Mouse (Mus musculus) G1E-ER4 (cell line): ENCODE results near the gene Gck. TPM values are rescaled to one million over a fixed set of nuclear protein-coding genes. Genes with fewer than 3 reads are reported as not detected.

Source experiments
- GATA1 ChIP-seq: IDR thresholded peaks from one replicate; pipeline ENCODE4 v1.8.0; 2012; ENCODE audit warnings: low read length, inconsistent platforms
- polyA plus RNA-seq: library from polyadenylated mRNA; stranded (reverse); fragments of >175 nt; gene quantifications from 2 replicates; pipeline ENCODE4 v1.2.3, GENCODE M21; 2012

Gck gene
- polyA plus RNA-seq, 1 experiment = not detected

DNA sequence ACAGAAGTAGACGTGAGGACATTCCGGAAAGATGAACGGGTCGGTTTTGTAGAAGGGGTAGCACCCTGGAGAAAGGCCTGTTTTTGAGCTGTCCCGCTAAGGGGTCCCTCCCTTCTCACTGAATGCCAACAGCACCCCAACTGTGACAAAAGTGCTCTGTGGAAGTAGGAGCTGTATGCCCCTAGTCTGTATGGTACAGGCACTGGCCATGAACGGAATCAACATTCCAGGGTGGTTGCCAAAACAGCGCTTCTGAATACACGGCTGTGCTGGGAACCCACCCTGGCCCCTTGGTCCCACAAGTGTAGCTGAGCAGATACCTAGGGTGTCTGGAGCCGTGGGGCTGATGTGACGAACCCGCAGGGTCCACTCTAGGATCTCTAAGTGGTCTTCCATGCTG is 77.2 kb downstream of the Gck start:
- no peak for TF ChIP-seq GATA1

DNA sequence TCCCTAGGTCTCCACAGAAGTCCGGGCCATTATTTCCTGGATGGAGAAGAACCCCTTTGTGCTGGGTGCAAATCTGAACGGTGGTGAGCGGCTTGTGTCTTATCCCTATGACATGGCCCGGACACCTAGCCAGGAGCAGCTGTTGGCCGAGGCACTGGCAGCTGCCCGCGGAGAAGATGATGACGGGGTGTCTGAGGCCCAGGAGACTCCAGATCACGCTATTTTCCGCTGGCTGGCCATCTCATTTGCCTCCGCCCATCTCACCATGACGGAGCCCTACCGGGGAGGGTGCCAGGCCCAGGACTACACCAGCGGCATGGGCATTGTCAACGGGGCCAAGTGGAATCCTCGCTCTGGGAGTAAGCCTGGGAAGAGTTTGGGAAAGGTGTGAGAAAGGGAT is 79.8 kb downstream of the Gck start:
- TF ChIP-seq GATA1 = no peak

DNA sequence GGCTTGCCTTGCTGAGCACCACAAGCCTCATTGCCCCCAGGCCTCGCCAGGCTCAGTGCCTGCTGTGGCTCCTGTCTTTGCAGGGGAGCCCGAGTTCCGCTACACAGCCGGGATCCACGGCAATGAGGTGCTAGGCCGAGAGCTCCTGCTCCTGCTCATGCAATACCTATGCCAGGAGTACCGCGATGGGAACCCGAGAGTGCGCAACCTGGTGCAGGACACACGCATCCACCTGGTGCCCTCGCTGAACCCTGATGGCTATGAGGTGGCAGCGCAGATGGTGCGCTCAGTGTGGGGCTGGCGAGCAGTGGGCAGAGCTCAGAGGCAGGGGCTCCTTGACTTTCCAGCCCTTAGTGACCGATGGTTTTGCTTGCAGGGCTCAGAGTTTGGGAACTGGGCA is 80.5 kb downstream of the Gck start:
- no peak for TF ChIP-seq GATA1

DNA sequence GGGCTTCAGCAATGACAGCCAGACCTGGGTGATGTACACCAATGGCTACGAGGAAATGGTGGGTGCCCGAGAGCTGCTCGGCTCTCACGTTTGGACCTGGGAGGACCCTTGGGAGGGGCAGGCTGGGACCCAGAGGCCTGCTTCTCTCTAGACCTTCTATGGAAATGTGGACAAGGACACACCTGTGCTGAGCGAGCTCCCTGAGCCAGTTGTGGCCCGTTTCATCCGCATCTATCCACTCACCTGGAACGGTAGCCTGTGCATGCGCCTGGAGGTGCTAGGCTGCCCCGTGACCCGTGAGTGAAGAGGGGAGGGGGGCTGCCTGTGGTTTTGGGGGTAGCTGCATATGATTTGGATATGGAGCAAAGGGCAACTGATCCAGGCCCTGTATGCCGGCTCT is 81.6 kb downstream of the Gck start:
- TF ChIP-seq GATA1 = no peak

DNA sequence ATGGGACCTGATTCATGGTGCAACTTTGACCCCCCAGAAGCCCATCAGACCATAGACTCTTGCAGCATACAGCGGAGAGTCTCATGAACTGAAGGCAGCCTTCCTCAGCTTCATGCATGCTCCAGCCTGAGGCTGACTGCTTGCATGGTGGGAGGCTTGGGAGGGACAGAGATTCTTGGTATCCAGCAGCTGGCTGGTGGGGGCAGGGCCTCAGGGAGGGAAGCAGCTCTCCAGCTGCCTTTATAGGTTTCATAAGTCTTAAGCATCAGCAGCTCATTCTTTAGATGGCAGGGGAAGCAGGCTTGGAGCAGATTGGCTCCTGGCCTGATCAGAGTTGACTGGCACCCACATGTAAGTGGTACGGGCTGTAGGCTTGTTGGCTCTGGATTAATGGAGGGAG is 82.7 kb downstream of the Gck start:
- TF ChIP-seq GATA1 = no peak

DNA sequence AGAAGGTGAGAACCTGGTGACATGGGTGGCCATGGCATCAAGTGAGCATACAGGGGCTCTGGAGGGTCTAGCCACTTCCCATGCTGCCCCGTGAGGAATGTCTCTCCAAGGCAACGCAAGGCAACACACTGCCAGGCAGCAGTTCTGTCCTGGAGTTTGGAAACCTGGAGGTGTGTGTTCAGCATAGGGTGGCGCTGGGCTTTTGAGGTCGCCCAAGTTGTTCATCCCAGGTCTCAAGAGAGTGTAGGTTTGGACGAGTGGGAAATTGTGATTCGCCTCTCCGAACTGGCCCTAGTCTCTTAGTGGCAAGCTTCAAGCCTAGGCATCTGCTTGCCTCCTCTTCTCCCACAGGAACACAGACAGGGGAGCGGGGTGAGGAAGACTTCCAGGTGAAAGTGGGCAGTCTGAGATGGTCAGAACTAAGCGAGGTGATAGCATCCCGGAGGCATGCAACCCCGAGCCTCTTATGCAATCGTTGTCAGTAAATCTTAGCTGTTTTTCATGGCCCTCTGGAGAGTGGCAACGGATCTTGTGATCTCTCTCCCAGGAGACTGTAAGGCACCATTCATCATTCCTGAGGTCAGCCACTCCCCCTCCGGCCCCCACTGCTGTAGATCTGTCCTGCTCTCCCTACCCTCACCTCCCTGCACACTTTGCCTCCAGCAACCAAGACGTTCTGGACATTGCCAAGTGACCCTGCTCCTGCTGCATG is 87.3 kb downstream of the Gck start:
- no peak for TF ChIP-seq GATA1

DNA sequence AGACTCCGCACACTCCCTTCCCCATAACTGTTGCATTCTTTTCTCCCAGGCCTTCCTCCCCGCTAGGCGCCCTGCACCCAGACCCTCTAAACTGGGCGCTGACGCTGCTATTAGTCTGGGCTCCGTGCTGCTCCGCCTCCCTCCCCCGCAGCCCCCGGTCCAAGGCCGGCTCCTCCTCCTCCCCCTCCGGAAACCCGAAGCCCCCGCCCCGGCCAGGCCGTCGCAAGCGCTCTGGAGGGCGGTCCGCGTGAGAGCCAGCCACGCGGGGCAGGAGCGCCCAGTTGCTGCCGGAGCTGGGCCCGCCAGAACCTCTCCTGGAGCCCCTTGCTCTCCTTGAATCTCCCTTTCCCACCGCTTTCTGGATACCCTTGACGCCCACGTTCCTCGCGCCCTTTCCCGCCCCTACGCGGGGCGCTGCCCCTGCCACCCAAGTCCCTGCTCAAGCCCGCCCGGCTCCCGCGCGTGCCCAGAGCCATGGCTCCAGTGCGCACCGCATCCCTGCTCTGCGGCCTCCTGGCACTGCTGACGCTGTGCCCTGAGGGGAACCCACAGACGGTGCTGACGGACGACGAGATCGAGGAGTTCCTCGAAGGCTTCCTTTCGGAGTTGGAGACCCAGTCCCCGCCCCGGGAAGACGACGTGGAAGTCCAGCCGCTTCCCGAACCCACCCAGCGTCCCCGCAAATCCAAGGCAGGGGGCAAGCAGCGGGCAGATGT is 88.0 kb downstream of the Gck start, which contains the start of gene Aebp1:
Aebp1 (plus strand) TSS at position 270 of the 716 bp plus-strand sequence.
- no peak for TF ChIP-seq GATA1

DNA sequence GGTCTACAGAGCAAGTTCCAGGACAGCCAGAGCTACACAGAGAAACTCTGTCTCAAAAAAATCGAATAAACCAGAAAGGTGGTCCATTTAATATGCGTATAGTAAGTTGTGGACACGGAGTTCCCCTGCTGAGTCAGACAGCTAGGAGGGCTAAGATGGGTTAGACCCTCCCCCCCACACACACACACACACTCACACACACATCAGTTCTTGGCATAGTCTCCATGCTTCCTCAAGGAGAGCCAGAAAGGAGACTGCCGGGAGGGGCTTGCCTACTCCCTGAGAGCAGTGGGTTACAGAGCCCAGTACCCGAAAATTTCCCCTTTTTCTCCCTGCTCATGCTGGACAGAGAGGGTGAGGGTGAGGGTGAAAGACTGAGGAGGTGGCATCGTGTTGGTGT is 89.2 kb downstream of the Gck start:
- no peak for TF ChIP-seq GATA1

DNA sequence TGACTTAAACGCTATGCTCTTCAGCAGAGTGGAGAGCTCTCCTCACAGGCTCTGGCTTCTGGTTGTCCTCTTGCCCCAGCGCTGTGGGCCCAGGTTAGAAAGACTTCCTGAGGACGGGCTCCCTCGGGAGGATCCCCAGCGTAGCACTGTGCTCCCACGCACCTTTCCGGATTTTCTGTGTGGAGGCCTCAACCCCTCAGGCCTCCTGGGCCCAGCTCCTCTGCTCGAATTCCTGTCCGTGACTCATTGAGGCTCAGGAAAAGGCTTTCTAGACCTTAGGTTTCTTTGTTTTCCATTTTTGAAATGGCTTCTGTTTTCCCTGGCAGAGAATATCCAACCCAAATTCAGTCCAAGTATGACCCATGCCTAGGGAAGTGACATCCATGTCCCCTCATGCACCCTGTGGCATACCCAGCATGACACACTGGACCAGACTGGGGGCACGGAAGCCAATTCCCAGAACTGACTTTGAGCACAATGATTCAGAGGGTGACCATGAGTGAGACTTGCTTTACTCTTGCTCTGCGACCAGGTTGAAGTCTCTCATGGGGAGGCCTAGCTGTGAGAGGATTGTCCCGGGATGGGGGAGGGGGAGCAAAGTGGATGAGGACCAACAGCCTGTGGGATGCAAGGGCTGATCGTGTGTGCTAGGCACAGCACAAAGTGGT is 89.9 kb downstream of the Gck start:
- no peak for TF ChIP-seq GATA1

DNA sequence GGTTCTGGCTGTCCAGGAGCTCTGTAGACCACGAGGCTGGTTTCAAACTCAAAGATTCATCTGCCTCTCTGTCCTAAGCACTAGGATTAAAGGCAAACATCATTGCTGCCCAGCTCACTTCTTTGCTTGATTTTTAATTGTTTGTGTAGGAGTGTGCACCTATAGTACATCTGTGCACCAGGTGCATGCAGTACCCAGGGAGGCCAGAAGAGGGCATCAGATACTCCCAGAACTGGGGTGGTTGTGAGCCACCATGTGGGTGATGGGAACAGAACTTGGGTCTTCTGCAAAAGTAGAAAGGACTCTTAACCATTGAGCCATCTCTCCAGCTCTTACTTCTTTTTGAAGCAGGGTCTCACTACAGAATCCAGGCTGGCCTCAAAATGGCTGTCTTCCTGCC is 91.2 kb downstream of the Gck start:
- no peak for TF ChIP-seq GATA1

DNA sequence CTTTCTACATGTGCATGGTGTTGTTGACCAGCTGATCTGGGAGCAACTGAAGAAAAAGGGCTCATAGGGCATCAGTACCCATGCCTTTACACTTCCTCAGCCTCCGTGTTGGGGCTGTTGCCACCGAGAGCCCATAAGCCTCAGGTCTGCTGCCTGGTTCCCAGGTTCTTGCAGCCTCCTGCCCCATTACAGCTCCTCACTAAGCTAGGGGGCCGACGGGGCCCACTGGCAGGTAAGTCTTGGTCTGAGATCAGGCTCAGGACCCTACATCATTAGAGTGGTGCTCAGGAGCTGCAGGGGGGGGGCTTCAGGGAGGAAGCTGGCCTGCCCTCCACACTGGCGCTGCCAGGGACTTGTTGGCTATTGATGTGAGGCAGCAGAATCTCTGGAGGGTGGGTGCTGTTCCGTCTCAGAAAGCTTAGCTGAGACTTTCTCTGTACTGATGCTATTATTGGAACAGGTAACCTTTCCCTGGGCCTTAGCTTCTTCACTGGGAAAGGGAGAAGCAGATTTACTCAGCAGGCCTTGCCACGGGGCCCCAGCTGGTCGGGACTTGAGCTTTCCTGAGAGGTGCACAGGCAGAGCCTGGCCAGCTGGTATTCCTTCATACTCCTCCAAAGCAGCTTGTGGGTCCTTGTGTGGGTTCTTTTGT is 93.3 kb downstream of the Gck start:
- TF ChIP-seq GATA1 = no peak

DNA sequence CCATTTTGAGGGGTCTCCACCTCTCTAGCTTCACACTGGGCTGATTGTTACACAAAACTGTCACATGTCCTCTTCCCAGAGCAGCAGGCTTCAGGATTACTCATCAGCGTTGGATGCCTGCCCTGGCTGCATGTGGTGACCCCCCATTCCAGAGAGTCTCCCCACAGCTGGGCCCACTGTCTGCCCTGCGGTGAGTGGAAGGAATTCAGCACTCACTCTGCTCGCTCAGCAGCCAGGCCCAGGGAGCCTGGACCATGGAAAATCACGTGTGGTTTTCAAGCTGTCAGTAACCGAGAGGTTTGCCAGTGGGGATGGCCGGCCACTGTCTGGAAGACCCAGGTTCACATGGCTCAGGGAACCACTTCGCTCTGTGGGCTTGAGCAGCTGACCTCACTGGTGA is 94.0 kb downstream of the Gck start:
- TF ChIP-seq GATA1 = no peak

DNA sequence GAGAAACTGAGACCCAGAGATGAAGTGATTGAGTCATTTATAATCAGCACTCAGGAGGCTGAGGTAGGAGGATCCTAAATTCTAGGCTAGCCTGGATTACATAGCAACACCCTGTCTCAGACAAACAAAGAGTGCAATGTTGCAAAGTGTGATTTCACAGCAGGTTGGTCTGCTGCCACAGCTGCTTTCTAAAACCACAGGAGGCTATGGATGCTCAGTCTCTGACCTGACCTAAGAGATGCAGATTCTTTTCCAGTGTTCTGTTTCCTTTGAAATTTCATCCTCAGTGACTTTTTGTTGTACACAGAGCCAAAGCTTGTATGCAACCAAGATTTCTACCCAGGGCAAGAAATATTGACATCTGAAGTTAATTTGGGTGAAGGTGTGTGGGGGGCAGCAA is 94.4 kb downstream of the Gck start:
- TF ChIP-seq GATA1 = no peak

DNA sequence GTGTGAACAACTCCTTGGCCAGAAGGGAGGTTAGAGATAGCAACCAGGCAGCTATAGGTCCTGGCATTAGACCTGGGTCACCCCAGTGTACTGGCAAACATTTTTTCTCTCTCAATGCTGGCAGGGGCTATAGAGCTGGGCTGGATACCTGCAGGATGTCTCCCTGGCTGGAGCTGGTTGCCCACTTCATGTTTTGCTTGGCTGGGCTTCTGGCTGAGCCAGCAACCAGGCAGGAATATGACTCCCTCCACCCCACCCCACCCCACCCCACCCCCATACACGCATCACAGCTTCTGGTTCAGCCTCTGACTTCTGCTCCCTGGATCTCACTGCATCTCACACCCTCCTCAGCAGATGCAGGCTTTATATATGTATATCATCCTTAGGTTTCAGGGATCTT is 97.6 kb downstream of the Gck start:
- TF ChIP-seq GATA1 = no peak

DNA sequence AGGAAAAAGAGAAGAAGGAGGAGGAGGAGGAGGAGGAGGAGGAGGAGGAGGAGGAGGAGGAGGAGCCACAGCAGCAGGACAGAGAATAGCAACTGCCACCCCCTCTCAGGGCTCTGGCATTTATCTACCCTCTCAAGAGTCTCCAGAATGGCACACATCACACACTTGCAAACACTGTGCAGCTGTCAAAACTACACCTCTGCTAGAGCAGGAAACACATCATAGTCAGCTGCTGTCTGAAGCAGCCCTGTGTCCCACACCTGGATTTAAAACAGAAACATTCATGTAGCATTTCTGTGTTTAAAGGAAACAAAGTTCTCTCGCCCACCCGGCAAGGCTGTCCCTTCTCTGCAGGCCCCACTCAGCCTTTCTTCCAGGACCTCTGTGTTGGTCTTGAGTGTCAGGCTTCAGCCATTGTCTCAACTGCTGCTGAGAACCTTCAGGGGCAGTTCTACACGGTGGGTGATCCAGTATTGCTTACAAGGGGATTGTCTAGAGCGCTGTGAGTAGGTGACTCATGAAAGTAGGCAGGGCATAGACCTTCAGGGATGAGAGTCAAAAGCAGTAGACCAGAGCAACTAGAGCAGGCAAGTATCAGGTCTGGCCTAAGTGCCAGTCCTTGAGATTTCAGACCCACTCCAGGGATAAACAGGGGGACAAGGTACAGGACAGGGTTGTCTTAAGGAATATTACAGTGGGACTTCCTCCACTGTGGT is 98.7 kb downstream of the Gck start:
- TF ChIP-seq GATA1 = no peak

Other genes starting within 250 kb of the Gck start
- 108 and 154 TPM in 2 replicates for gene Mrps24, start 234.4 kb downstream of the Gck start, polyA plus RNA-seq
- 9.7 and 11.7 TPM in 2 replicates for gene Urgcp, start 187.7 kb downstream of the Gck start, polyA plus RNA-seq
- 207 and 227 TPM in 2 replicates for gene Dbnl, start 161.6 kb downstream of the Gck start, polyA plus RNA-seq
- 0.24 and 0.98 TPM in 2 replicates for gene Pgam2, start 146.3 kb downstream of the Gck start, polyA plus RNA-seq
- gene Polm, start 112.1 kb downstream of the Gck start, polyA plus RNA-seq = 43.6 and 67.8 TPM in 2 replicates
- not detected in 2 replicates for gene Aebp1, start 88.1 kb downstream of the Gck start, polyA plus RNA-seq
- 514 and 606 TPM in 2 replicates for gene Pold2, start 71.8 kb downstream of the Gck start, polyA plus RNA-seq
- not detected in 2 replicates for gene Myl7, start 51.3 kb downstream of the Gck start, polyA plus RNA-seq
- gene Ykt6, start 5.6 kb upstream of the Gck start, polyA plus RNA-seq = 10.0 and 11.9 TPM in 2 replicates
- 0.03 and 0.08 TPM in 2 replicates for gene Camk2b, start 116.3 kb upstream of the Gck start, polyA plus RNA-seq
- not detected in 2 replicates for gene A730071L15Rik, start 249.9 kb upstream of the Gck start, polyA plus RNA-seq